Mouse (Mus musculus): ENCODE measurements at regions not wholly inside any gene's neighbourhood (a gene's known extent, or its start where the extent isn't known, plus 50 kb on each side); places are given as distances from the start of the nearest gene placed in this dataset.

DNA sequence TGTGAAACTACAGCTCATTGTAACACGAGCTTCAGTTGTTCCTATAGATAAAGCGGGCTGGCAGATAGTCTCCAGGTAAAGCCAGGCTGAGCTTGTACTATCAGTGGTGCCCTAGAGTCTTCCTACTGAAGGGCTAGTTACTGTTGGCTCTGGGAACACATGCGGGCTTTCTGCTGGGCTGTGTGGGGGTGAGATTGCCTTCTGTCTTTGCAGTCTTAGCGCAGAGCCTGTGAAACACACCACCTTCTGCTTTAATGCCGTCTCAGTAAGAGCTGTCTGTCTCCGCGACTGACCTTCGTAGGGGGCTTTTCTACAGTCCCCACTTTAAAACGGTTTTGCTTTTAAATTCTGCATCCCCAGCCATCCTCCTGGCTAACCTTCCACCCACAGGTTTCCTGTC, 76.7 kb downstream of the Trim29 start:
- DNase-seq (ENCODE audit: low spot score in 2 of 2): peak in 1 of 2 experiments; percentile 11

DNA sequence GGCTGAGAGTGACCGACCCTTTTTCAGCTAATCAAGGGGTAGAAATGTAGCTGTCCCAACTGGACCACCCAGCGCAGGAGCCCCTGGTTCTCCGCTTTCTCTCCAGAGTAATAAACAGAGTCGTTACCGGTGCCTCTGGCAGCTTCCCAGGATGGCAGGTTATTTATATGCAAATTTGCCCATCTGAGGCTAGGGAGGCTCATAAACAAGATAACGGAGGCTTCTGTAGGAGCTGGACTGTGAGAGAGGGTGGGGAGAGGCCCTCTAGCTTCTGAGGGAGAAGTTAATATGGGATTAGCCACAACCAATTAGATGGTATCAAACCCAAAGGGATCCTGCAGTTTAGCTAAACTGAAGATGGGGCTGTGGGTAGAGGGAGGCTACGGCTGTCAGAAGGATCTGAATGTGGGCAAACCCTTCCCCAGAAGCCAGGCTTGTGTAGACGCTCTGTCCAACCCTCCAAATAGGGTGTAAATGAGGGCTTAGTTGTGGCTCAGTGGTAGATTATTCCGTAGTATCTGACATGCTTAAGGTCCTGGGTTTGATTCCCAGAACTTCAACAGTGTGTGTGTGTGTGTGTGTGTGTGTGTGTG, 78.9 kb downstream of the Trim29 start:
- DNase-seq (ENCODE audit: low spot score in 2 of 2): no peak

DNA sequence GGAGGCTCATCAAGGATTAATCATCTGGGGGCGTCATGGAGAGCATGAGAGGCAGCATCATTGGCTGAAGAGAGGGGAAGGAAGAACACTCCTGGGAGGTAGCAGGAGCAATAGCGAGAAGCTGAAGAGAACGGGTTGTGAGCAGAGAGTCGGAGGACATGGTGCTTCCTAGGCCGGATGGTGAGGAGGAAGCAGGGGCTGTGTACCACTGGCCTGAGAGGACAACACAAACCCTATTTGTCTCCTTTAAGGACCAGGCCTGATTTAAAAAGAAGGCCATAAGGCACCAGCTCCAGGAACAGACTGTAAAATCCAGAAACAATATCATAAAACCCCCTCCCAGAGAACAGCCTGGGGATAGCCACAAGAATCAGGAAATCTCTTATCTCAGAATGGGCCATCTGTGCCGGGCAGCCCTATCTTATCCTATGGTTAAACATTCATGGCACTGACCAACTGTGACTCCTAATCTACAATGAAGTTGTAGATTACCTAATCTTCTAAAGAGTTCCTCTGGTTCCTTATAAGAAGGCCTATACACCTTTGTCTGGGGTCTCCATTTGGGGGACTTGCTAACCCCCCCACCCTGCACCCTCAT, 81.9 kb downstream of the Trim29 start:
- DNase-seq (ENCODE audit: low spot score in 2 of 2): no peak

DNA sequence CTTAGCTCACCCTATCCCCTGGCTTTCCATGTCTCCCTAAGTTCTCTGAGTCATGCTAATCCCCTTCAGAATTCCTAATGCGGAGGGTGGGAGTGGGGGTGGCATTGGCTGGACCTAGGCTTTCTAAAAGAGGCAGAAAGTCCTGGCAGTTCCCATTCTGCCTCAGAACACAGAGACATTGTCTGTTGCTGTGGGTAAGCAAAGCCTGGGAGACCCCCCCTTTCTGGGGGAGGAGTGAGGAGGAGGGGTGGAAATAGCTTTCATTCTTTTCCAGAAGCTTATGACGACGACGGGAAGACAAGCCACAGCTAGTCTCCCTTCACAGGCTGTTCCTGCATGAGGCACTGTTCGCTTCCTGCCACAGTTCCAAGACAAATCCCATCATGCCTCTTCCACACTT, 83.6 kb downstream of the Trim29 start:
- DNase-seq (ENCODE audit: low spot score in 2 of 2): no peak

DNA sequence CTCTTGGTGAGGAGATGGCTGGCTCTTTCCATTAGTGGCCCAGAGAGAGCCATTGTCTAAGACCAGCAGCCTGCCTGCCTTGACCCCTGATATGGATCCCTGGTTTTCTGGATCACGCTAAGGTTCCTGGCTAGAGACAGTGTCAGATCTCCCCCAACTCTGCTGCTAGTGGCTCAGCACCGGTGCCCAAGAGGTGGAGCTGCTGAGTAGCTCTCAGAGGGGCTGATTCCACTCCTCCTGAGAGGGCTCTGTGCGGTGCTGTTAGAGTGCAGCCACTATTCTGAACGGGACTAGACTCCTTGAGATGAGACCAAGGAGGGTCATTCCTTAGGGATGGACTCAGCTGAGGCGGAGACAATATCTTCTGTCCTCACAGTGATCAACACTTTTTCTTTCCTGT, 84.6 kb downstream of the Trim29 start:
- DNase-seq (ENCODE audit: low spot score in 2 of 2): no peak

DNA sequence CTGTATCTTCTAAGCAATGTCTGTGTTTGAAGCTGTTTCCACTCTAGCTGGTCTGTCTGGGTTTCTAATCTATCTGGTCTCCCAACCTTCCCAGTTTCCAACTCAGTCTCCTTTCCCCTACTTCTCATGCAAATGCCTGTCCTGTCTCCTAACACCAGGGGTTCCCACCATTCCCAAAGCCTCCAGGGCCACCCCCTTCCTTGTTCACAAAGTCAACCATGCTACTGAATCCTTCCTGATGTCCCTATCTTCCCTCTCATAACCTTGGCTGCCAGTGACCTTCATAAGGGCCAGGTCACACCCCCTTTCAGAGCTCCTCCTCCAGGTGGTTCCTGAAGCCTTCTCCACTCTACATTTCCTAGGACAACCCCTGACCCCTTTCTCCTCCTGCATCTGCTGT, 85.9 kb downstream of the Trim29 start:
- DNase-seq (ENCODE audit: low spot score in 2 of 2): no peak

DNA sequence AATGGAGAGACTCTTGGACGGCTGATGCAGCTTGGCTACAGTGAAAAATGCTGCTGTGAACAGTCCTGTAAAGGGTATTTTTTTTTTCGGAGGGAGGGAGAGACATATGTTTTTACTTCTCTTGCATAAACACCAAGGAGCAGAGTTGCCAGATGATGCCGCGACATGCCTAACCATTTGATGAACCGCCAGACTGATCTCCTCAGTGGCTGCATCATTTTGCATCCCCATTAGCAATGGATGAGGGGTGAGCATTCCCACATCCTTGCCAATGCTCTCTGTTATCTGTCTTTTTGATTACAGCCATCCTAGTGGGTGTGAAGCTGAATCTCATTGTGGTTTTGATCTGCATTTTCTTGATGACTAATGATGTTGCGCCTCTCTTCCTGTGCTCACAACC, 97.8 kb downstream of the Trim29 start:
- DNase-seq (ENCODE audit: low spot score in 2 of 2): no peak

DNA sequence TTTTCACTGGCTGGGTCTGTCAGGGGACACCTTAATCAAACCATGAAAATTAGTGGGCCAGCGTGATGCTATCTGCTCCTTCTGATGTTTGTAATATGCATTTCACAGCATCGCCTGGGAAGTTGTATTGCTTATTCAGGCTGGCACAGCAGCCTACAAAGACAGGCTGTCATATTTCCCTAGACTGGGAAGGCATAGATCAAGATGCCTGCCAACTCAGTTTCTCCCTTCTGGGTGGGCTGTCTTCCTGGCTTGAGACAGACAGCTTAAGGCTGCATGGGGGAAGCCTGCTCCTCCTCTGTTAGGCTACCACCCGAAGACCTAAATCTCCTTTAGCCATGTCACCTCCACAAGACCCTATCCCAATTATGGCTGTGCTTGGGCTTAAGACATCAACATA, 101.8 kb downstream of the Trim29 start:
- DNase-seq (ENCODE audit: low spot score in 2 of 2): no peak

DNA sequence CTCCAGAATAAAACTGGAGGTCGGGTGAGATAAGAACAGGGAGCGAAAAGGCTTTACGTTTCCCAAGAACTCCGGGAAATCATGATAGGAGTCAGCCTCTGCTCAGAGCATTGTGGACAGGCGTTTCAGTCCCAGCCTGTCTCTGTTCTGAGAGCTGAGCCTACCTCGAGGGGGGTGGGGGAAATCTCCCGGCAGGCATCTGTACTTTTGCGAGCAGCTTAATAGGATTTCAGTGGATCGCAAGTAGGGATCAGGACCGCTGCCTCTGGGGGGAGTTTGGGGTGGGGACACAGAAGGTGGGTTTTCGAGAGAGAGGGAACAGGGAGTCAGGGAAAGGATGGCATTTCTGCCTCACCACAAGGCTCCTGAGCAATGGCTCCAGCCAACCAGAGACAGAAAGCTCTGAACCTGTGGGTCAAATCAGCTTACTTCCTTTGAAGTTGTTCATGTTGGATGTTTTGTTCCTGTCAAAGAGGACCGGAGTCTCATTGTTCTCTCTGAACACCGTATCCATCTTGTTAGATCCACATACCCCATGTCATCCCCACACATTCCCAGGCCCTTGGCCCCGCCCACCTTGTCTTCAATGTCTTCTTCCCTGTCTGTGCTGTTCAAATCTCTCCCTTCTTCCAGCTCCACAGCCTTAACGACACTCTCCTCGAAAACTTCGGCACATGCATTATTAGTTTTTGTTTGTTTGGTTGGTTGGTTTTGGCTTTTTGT, 109.5 kb downstream of the Trim29 start:
- no peak for DNase-seq (ENCODE audit: low spot score in 2 of 2)

DNA sequence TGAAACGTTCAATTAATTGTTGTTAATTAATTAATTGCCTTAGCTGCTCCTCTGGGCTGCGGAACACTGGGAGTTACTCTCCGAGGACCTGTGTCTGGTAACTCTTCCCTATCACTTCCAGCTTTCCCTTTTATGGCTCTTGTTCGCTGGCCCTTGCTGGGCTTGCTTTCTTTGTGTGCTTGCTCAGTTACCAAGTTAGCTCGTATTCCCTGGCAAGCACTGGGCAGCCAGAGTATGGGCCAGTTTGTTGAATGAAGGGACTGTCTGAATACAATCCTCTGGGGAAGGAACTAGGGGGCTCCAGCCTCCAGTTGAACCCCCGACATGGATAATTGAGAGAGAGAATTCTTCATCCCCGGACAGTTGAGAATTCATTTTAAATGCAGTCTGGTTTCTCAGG, 116.4 kb downstream of the Trim29 start:
- DNase-seq (ENCODE audit: low spot score in 2 of 2): no peak

DNA sequence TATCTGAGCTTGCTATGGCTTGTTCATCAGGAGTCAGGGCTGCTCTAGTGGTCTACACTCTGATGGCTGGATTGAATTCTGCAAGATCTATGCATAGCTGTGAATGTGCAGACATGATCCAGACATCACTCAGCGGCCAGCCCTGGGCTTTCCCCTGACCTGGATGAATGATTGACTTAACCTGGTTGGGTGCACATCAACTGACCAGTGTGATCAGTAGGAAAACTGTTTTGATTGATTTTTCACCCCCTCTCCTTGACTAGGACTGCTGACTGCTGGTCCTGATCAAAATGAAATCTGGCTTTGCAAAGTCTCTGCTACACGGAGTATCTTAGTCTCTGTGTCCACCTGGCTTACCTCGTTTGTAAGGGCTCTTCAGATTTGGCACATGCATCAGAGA, 123.3 kb downstream of the Trim29 start:
- no peak for DNase-seq (ENCODE audit: low spot score in 2 of 2)

DNA sequence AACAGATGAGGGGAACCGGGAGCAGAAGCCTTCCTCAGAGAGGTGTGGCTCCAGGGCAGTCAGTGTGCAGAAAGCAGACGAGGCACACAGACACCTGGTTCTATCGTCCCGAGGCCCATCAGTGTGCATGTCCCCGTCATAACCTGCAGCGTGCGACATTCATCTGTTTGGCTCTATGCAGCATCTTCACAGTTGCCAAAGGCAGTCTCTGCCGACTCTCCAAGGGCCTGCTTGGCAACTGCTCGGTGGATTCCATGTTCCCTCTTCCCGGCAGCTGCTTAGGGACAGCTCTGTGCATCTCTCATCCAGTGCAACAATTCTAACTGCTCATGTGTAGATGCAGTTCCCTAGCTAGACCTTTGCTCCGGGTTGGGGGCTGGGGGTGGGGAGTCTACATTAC, 127.8 kb downstream of the Trim29 start:
- DNase-seq (ENCODE audit: low spot score in 2 of 2): no peak

DNA sequence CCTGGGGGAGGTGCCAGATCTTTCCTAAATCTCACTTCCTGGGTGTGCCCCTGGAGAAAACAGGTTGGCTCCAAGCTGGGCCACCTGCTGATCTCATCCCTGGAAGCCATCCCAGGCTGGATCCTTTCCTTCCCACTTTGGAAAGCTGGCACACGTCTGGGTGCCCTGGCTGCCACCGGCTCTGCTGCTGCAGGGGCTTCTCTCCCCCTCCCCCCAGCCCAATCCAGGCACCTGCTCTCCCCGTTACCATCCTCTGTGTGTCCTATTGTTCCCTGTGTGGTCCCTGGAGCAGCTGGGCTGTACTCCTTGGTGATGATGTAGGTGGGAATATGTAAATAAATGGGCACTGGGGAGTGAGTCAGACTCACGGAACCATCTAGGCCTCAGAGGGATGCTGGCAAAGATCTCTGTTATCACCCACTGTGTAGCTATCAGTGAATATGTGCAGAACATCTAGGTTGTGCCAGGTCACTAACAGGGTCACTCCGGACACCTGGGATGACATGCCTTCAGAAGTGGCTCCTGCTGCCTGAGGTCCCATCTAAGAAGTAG, 130.4 kb downstream of the Trim29 start:
- DNase-seq (ENCODE audit: low spot score in 2 of 2): peak; percentile 16 to 21

DNA sequence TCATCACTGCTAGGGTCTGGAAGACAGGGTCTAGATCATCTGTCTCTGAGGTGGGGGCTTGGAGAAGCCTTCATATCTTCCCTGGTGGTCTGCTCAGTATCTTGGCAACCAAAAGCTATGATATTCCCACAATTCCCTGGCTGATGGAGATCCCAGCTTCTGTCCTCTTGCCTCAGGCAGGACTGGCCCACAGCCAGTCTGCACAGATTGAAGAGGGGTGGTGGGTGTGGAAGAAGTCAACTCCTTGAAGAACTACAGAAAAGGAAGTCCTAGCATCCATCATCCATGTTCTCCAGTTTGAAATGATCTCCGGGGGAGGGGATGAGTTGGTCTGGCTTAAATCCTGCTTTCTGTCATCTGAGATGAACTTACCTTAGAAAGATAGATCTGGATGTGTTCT, 134.8 kb downstream of the Trim29 start:
- no peak for DNase-seq (ENCODE audit: low spot score in 2 of 2)

DNA sequence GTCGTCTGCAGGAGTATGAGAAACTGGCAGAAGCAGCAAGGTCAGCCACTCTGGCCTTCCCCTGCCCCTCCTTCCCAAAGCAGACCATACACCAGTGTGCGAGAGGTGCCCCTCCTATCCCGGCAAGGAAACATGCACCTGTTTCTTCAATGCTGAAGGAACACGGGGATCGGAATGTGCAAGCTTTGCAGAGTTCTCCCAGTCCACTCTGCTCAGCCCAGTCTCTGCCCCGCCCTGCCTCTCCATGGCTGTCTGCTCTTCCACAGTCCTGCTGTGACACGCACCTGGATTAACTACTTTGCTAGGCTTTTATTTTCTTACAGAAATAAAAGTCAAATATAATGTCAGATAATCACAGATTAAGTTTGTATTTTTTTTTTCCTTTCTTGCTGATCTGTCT, 136.7 kb downstream of the Trim29 start:
- no peak for DNase-seq (ENCODE audit: low spot score in 2 of 2)

DNA sequence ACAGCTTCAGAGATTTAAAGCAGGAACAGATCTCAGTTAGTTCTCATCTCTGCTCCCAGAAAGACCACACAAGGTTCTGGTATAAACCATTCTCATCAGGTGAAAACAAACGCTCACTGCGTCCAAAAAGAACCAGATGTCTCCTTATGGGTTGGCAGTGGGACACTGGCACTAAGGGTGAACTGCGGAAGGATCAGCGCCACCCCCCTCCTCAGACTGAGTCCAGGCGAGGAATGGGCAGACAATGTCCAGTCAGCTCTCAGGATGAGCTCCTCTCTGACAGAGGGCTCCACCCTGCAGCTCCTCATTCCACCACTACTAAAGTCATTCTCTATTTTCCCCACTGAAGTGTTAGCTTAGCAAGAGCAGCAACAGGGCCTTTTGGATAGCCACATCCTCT, 138.3 kb downstream of the Trim29 start:
- no peak for DNase-seq (ENCODE audit: low spot score in 2 of 2)

DNA sequence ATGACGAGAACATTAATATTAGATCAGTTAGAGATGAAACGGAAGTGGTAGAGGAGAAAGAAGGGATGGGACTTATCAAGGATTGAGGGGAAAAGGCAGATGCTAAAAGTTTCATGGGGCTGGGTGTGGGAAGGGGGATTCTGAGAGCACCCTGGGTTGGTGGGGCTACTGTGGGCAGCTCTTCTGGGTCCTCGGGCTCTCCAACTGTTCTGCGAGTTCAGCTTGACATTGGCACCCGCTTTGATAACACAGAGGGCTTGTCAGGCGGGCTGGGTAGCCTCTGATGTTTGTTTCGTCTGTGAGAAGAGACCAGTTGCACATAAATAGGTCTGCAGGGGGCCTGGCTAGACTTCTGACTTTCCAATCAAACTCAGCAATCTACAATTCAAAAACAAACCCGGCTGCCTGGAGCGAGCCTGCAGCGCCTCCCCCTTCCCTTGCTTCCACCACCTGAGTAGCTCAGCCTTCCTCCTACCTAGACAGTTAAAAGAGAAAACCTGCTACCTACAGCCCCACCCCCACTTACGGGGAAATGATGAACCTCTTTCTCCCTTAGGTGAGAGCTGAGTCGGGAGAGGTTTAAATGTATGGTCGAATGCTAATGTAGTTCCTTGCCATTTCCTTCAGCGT, 143.4 kb downstream of the Trim29 start:
- DNase-seq (ENCODE audit: low spot score in 2 of 2): peak in 1 of 2 experiments; percentile 23

DNA sequence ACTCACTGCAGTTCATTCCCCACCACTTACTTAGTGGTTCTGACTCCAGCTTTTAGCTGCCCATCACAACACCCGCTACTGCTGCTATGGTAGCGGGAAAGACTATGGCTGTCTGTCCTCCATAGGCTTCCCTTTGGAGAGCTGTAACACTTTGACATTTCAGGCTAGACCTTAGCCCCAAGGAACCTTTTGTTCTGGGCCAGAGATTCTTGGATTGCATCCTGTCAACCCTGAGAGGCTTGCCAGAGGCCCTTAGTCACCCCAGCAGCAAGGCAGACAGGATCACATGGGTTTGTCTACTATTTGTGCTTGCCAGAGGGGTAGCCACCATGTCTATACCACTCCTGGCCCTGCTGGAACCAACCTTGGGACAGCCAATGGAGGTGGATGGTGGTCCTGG, 147.1 kb downstream of the Trim29 start:
- no peak for DNase-seq (ENCODE audit: low spot score in 2 of 2)

DNA sequence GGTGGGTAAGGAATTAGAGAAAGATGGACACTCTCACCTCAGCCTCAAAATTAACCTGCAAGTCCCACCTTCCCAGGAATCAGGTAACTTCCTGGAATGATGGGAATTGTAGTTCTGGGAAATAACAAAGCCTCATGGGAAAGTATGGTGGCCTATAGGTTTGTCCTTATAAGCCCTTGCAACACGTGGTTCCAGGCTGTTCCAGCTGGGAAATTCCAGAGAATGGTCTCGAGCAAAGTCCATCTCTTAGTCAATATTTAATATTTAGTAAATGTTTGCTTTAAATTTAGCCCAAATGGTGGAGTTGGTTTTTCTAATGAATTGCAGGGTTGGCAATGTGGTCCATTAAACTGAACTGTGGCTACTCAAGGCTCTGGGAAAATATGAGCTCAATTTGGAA, 150.5 kb downstream of the Trim29 start:
- no peak for DNase-seq (ENCODE audit: low spot score in 2 of 2)

DNA sequence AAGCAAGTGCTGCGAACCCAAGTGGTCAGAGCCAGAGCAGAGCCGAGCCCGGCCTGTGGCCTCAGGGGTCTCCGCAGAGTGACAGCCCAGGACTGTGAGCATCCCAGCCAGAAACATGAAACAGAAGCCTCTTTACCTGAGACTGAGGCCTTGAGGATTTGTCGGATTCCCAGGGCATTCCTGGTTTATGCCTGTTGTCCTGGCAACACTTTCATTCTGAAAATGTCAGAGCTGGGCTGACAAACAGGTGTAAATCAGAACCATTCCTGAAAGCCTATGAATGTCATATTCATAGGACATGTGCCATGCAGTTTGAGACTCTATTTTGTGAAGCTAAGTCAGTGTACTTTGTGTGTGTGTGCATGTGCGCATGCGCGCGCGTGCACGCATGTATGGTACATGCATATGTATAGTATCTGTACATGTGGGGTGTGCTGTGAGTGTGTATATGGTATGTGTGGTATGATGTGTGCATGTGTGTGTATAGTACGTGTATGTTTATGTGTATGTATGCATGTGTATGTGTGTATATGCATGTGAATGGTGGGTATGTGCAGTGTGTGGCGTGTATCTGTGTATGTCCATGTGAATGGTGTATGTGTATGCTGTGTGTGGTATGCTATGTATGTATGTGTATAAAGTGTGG, 152.9 kb downstream of the Trim29 start:
- no peak for DNase-seq (ENCODE audit: low spot score in 2 of 2)

DNA sequence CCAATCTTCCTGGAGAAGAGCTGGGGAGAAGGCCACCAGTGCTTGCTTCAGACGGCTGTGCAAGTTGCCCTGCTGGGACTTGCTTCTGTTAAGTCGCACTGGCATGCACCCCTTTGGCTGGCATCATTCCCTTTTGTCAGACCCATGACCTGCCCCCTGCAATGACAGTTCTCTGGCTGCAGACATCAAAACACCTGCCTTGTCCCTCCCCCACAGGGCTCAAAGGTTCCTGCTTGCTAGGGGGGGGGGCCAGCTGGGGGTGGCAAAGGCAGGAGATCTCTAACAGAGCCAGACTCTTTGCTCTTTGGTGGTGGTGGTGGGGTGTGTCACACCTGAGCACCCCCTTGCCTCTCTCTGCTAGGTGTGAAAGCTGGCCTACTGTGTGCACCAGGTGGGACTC, 154.5 kb downstream of the Trim29 start:
- DNase-seq (ENCODE audit: low spot score in 2 of 2): no peak

DNA sequence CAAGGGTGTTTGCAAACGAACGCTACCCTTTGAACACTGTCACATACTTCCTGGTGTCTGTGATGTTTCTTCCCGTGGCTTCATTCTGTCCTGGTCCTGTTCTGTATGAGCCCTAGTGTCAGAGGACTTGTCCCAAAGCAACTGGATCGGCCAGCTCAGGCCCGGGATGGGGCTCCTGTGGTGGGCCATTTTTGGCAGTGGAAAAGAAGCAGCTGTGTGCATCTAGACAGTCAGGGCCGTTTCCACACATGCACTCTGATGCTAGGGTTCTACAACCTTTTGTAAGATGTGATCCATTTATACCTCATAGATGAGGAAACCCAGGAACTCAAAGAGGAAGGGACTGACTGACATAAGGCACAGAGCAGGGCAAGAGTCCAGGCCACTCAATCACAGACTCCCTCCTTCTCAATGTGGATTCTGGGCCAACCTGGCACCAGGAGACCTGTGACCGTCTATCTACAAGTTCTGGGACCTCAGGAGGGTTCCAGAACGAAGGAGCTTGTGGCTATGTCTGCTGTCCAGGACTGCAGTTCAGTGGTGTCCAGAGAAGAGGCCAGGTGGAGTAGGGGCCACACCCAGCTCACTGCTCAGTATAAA, 155.2 kb downstream of the Trim29 start:
- DNase-seq (ENCODE audit: low spot score in 2 of 2): no peak

All from right cerebral cortex, adult 2 months (tissue).